25 mouse cellular contexts compared by ENCODE assay signal in the genomic region with DNA sequence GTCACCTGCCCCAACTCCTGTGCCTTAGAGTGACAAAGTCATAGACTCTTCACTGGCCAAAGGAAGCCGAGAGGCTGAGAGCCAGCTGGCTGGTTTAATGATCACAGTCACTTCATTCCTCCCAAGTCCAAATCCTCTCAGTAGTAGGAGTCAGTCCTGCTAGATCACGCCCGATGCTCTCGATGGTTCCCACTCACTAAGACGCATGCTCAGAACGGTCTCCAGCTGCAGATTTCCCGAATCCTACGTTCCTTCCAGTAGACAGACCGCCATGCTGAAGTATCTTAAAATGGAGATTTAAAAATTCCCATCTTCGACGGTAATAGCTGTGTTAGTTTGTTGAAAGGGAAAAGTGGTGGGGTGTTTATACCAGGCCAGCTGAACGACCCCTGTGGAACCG. TPM values are rescaled to one million over a fixed set of nuclear protein-coding genes. Genes with fewer than 3 reads are reported as not detected.
DNase-seq lines count a peak whose midpoint lies in the region; ATAC-seq and TF ChIP-seq lines count a peak whose summit lies in the region.
"Had no signal": no experiment of that assay in that cellular context is flagged by ENCODE, and none has a peak within 500 bp of the region (broad histone marks: within the 10 kb centered on the region; RNA-seq: fewer than 3 reads in every experiment).

No protein-coding gene starts in this region.

- no peak for ATAC-seq in inflammation-experienced regulatory T-cells, adult 6 months
- ATAC-seq: activated CD4-positive, CD25-positive, alpha-beta regulatory T cell, adult 4 months; forebrain, embryonic 13.5 days; forebrain, embryonic 15.5 days; forebrain, postnatal 0 days; Patski had no signal

- H3K36me3 ChIP-seq in testis, adult 2 months (ENCODE audit: control insufficient read depth, insufficient read depth, low read length), result no peaks in the 10 kb centered on the region
- H3K36me3 ChIP-seq: embryonic facial prominence, embryonic 10.5 days; embryonic facial prominence, embryonic 12.5 days; forebrain, embryonic 15.5 days had no signal

- no peak for TF ChIP-seq POLR2A in testis, adult 2 months (IDR thresholded peaks at IDR 0.05; ENCODE audit: control insufficient read depth, low read depth, low read length)

- no peak overlapping the region for H3K27ac ChIP-seq in testis, adult 2 months (ENCODE audit: control insufficient read depth, insufficient read depth, low read depth, low read length)
- H3K27ac ChIP-seq: embryonic facial prominence, embryonic 10.5 days; embryonic facial prominence, embryonic 12.5 days; forebrain, embryonic 13.5 days; forebrain, embryonic 15.5 days had no signal

- H3K4me3 ChIP-seq in testis, adult 2 months (ENCODE audit: control insufficient read depth, low read depth, low read length), result peak overlapping the region; percentile 50
- H3K4me3 ChIP-seq: embryonic facial prominence, embryonic 10.5 days; embryonic facial prominence, embryonic 12.5 days; forebrain, embryonic 13.5 days; forebrain, embryonic 15.5 days had no signal

- H3K27me3 ChIP-seq in testis, adult 2 months (ENCODE audit: control insufficient read depth, insufficient read depth, low read length), result no peaks in the 10 kb centered on the region
- H3K27me3 ChIP-seq: embryonic facial prominence, embryonic 12.5 days; forebrain, embryonic 13.5 days; forebrain, embryonic 15.5 days; Patski had no signal

- peaks cover 7% of the 10 kb centered on the region for H3K4me1 ChIP-seq in testis, adult 2 months (ENCODE audit: control insufficient read depth, insufficient read depth, low read length)
- H3K4me1 ChIP-seq: embryonic facial prominence, embryonic 10.5 days; embryonic facial prominence, embryonic 12.5 days; forebrain, embryonic 13.5 days; forebrain, embryonic 15.5 days had no signal

- DNase-seq in testis, postnatal 10 days (ENCODE audit: low spot score), result no peak
- peak; percentile 32 for DNase-seq in ES-CJ7 (ENCODE audit: low read depth, low spot score)
- peak; percentile 53 for DNase-seq in ZHBTc4 (ENCODE audit: low read depth, low spot score)
- no peak for DNase-seq in left cerebral cortex, adult 9 months (ENCODE audit: low spot score in 2 of 2)
- DNase-seq: adrenal gland, adult 8-10 months; adrenal gland, postnatal 14 days; adrenal gland, postnatal 36 days; cerebellum, adult 11-12 months; cerebellum, adult 2 months; cerebellum, adult 9-10 months; cerebellum, postnatal 10 days; cerebellum, postnatal 25 days; forebrain, postnatal 0 days had no signal

- no peak for TF ChIP-seq CTCF in testis, adult 2 months (IDR thresholded peaks at IDR 0.05; ENCODE audit: control insufficient read depth, insufficient read depth, insufficient replicate concordance, low read depth, low read length)

RNA-seq across cellular contexts. Expression of a gene that starts 36.8 kb away (rescaled TPM):
- polyA plus RNA-seq in testis, adult 2 months (2012; rRNA removed), result 5.0 and 5.7 TPM in 2 replicates
- polyA plus RNA-seq in inflammation-experienced regulatory T-cells, adult 6 months (2017; shearing (Covaris generic)), result not detected
- polyA plus RNA-seq: C2C12 had no signal

RNA-seq across cellular contexts. Expression of a gene that starts 48.0 kb away (rescaled TPM):
- not detected in 2 replicates for polyA plus RNA-seq in testis, adult 2 months (2012; rRNA removed)
- polyA plus RNA-seq in inflammation-experienced regulatory T-cells, adult 6 months (2017; shearing (Covaris generic)), result not detected
- polyA plus RNA-seq: activated CD4-positive, CD25-positive, alpha-beta regulatory T cell, adult 4 months; C2C12; cerebellum, adult 2 months; cortical plate, adult 2 months; embryonic facial prominence, embryonic 10.5 days; embryonic facial prominence, embryonic 14.5 days; forebrain, embryonic 11.5 days; forebrain, embryonic 13.5 days; forebrain, embryonic 15.5 days; forebrain, postnatal 0 days; Patski had no signal

Comparison
In these comparisons a context has a peak if more than half of its experiments do, and no peak if none do; other contexts are left out.
1. DNase-seq: peak in ES-CJ7 (single experiment) and ZHBTc4 (single experiment); none in testis, postnatal 10 days (single experiment) and left cerebral cortex, adult 9 months (0 of 2).